Mouse (Mus musculus): ENCODE data around the gene Kcnk2. TPM values are rescaled to one million over a fixed set of nuclear protein-coding genes. Genes with fewer than 3 reads are reported as not detected.
A peak's percentile ranks its signal among the peaks of the same experiment; 100 is the strongest.

Kcnk2 gene
- polyA plus RNA-seq, 1 experiment from 2014 or later = 11.6 TPM

- Histone ChIP-seq H3K9ac (no peak overlapping the region), H3K27me3 (no peaks in the 10 kb centered on the region), H3K4me3 (no peak overlapping the region), H3K27ac (no peak overlapping the region), H3K9me3 (replicated peaks) (no peaks in the 10 kb centered on the region), H3K4me2 (no peak overlapping the region), H3K4me1 (no peaks in the 10 kb centered on the region), H3K36me3 (ENCODE audit: poor library complexity, severe bottlenecking) (no peaks in the 10 kb centered on the region)
- no peak for ATAC-seq
- WGBS = 92% methylated on average over 10 of the region's 10 CpGs
Measured at GRCm38 (mm10) chr1:189386848-189387247, 15.2 kb downstream of the Kcnk2 start.

GRCm38 (mm10) chr1:189386141-189386540 is 15.9 kb downstream of the Kcnk2 start:
- Histone ChIP-seq H3K36me3 (ENCODE audit: poor library complexity, severe bottlenecking) (no peaks in the 10 kb centered on the region), H3K4me1 (no peaks in the 10 kb centered on the region), H3K27me3 (no peaks in the 10 kb centered on the region), H3K9me3 (replicated peaks) (no peaks in the 10 kb centered on the region), H3K4me2 (no peak overlapping the region), H3K4me3 (no peak overlapping the region), H3K27ac (no peak overlapping the region), H3K9ac (no peak overlapping the region)
- ATAC-seq = no peak
- WGBS = 90% methylated on average over 2 of the region's 2 CpGs

- ATAC-seq = no peak
- 85% methylated on average over 4 of the region's 4 CpGs for WGBS
- Histone ChIP-seq H3K9me3 (replicated peaks) (no peaks in the 10 kb centered on the region), H3K27me3 (no peaks in the 10 kb centered on the region), H3K4me3 (no peak overlapping the region), H3K4me1 (no peaks in the 10 kb centered on the region), H3K4me2 (no peak overlapping the region), H3K9ac (no peak overlapping the region), H3K36me3 (ENCODE audit: poor library complexity, severe bottlenecking) (no peaks in the 10 kb centered on the region), H3K27ac (no peak overlapping the region)
Measured at GRCm38 (mm10) chr1:189367722-189368121, 34.4 kb downstream of the Kcnk2 start.

- no peak overlapping the region for H3K9ac ChIP-seq
- H3K27ac ChIP-seq = no peak overlapping the region
- H3K36me3 ChIP-seq (ENCODE audit: poor library complexity, severe bottlenecking) = no peaks in the 10 kb centered on the region
- no peak overlapping the region for H3K4me2 ChIP-seq
- no peaks in the 10 kb centered on the region for H3K27me3 ChIP-seq
- H3K4me3 ChIP-seq = no peak overlapping the region
- H3K4me1 ChIP-seq = no peaks in the 10 kb centered on the region
- no peaks in the 10 kb centered on the region for H3K9me3 ChIP-seq (replicated peaks)
- ATAC-seq = no peak
- WGBS = 73% methylated on average over 5 of the region's 5 CpGs
Measured at GRCm38 (mm10) chr1:189364188-189364587, 37.9 kb downstream of the Kcnk2 start.

- 65% methylated on average over 6 of the region's 6 CpGs for WGBS
- Histone ChIP-seq H3K27me3 (no peaks in the 10 kb centered on the region), H3K9ac (no peak overlapping the region), H3K4me2 (no peak overlapping the region), H3K9me3 (replicated peaks) (no peaks in the 10 kb centered on the region), H3K4me3 (no peak overlapping the region), H3K36me3 (ENCODE audit: poor library complexity, severe bottlenecking) (no peaks in the 10 kb centered on the region), H3K4me1 (no peaks in the 10 kb centered on the region), H3K27ac (no peak overlapping the region)
- no peak for ATAC-seq
Measured at GRCm38 (mm10) chr1:189362579-189362978, 39.5 kb downstream of the Kcnk2 start.

GRCm38 (mm10) chr1:189359699-189360098 is 42.4 kb downstream of the Kcnk2 start:
- Histone ChIP-seq H3K4me3 (no peak overlapping the region), H3K36me3 (ENCODE audit: poor library complexity, severe bottlenecking) (no peaks in the 10 kb centered on the region), H3K27ac (no peak overlapping the region), H3K9me3 (replicated peaks) (no peaks in the 10 kb centered on the region), H3K27me3 (no peaks in the 10 kb centered on the region), H3K4me2 (no peak overlapping the region), H3K4me1 (no peaks in the 10 kb centered on the region), H3K9ac (no peak overlapping the region)
- 75% methylated on average over 4 of the region's 4 CpGs for WGBS
- no peak for ATAC-seq

GRCm38 (mm10) chr1:189353887-189354286 is 48.2 kb downstream of the Kcnk2 start:
- 90% methylated on average over 1 of the region's 1 CpGs for WGBS
- H3K4me3 ChIP-seq = no peak overlapping the region
- ATAC-seq = no peak

GRCm38 (mm10) chr1:189351804-189352203 is 50.3 kb downstream of the Kcnk2 start:
- H3K9ac ChIP-seq = no peak overlapping the region

More at GRCm38 (mm10) chr1:189353887-189354286, 48.2 kb downstream of the Kcnk2 start:
- H3K4me1 ChIP-seq = no peaks in the 10 kb centered on the region
- H3K9ac ChIP-seq = no peak overlapping the region
- no peaks in the 10 kb centered on the region for H3K27me3 ChIP-seq
- no peaks in the 10 kb centered on the region for H3K9me3 ChIP-seq (replicated peaks)
- H3K36me3 ChIP-seq (ENCODE audit: poor library complexity, severe bottlenecking) = no peaks in the 10 kb centered on the region
- no peak overlapping the region for H3K4me2 ChIP-seq
- H3K27ac ChIP-seq = no peak overlapping the region

GRCm38 (mm10) chr1:189349205-189349604 is 52.9 kb downstream of the Kcnk2 start:
- ATAC-seq = no peak
- Histone ChIP-seq H3K27me3 (no peaks in the 10 kb centered on the region; the same call in 1 of the 2 replicates), H3K4me2 (no peak overlapping the region), H3K27ac (no peak overlapping the region), H3K9ac (no peak overlapping the region), H3K36me3 (ENCODE audit: poor library complexity, severe bottlenecking) (no peaks in the 10 kb centered on the region), H3K4me3 (no peak overlapping the region), H3K9me3 (replicated peaks) (no peaks in the 10 kb centered on the region), H3K4me1 (peaks cover 2% of the 10 kb centered on the region; the same call in 1 of the 2 replicates)
- 93% methylated on average over 5 of the region's 5 CpGs for WGBS

More at GRCm38 (mm10) chr1:189351804-189352203, 50.3 kb downstream of the Kcnk2 start:
- no peaks in the 10 kb centered on the region for H3K4me1 ChIP-seq
- H3K27me3 ChIP-seq = no peaks in the 10 kb centered on the region
- no peak overlapping the region for H3K4me2 ChIP-seq
- H3K27ac ChIP-seq = no peak overlapping the region
- WGBS = 96% methylated on average over 6 of the region's 6 CpGs
- no peak overlapping the region for H3K4me3 ChIP-seq
- no peak for ATAC-seq
- H3K36me3 ChIP-seq (ENCODE audit: poor library complexity, severe bottlenecking) = no peaks in the 10 kb centered on the region
- no peaks in the 10 kb centered on the region for H3K9me3 ChIP-seq (replicated peaks)

- no peaks in the 10 kb centered on the region; the same call in 1 of the 2 replicates for H3K27me3 ChIP-seq
- 91% methylated on average over 5 of the region's 5 CpGs for WGBS
- no peak overlapping the region for H3K27ac ChIP-seq
- no peak overlapping the region for H3K4me2 ChIP-seq
- H3K4me3 ChIP-seq = no peak overlapping the region
- H3K9ac ChIP-seq = no peak overlapping the region
- no peaks in the 10 kb centered on the region for H3K9me3 ChIP-seq (replicated peaks)
- no peaks in the 10 kb centered on the region for H3K36me3 ChIP-seq (ENCODE audit: poor library complexity, severe bottlenecking)
- no peak for ATAC-seq
- peaks cover 19% of the 10 kb centered on the region for H3K4me1 ChIP-seq
Measured at GRCm38 (mm10) chr1:189345166-189345565, 56.9 kb downstream of the Kcnk2 start.

- H3K27ac ChIP-seq = peak overlapping the region; percentile 54
- H3K4me1 ChIP-seq = peaks cover 19% of the 10 kb centered on the region
- H3K4me2 ChIP-seq = peak overlapping the region; percentile 87
- H3K9me3 ChIP-seq (replicated peaks) = no peaks in the 10 kb centered on the region
- peak overlapping the region; percentile 73 for H3K4me3 ChIP-seq
- ATAC-seq = peak; percentile 86
- H3K36me3 ChIP-seq (ENCODE audit: poor library complexity, severe bottlenecking) = peaks cover 9% of the 10 kb centered on the region
- no peaks in the 10 kb centered on the region; the same call in 1 of the 2 replicates for H3K27me3 ChIP-seq
- 1% methylated on average over 63 of the region's 82 CpGs for WGBS
- peak overlapping the region; percentile 91 for H3K9ac ChIP-seq
Measured at GRCm38 (mm10) chr1:189343301-189344251, 58.5 kb downstream of the Kcnk2 start.

GRCm38 (mm10) chr1:189342416-189343104 is 59.5 kb downstream of the Kcnk2 start:
- H3K4me3 ChIP-seq = peak overlapping the region; percentile 73

More at GRCm38 (mm10) chr1:189342416-189343104, 59.5 kb downstream of the Kcnk2 start:
- H3K27me3 ChIP-seq = no peaks in the 10 kb centered on the region; the same call in 1 of the 2 replicates
- peak; percentile 41 for ATAC-seq
- 4% methylated on average over 30 of the region's 30 CpGs for WGBS
- peak overlapping the region; percentile 87 for H3K4me2 ChIP-seq
- peak overlapping the region; percentile 91 for H3K9ac ChIP-seq
- peaks cover 19% of the 10 kb centered on the region for H3K4me1 ChIP-seq
- H3K27ac ChIP-seq = no peak overlapping the region
- no peaks in the 10 kb centered on the region for H3K9me3 ChIP-seq (replicated peaks)
- H3K36me3 ChIP-seq (ENCODE audit: poor library complexity, severe bottlenecking) = peaks cover 17% of the 10 kb centered on the region

Measured in forebrain, embryonic 13.5 days (tissue).